Mouse (Mus musculus): ENCODE measurements around the gene Ptbp1.

DNA sequence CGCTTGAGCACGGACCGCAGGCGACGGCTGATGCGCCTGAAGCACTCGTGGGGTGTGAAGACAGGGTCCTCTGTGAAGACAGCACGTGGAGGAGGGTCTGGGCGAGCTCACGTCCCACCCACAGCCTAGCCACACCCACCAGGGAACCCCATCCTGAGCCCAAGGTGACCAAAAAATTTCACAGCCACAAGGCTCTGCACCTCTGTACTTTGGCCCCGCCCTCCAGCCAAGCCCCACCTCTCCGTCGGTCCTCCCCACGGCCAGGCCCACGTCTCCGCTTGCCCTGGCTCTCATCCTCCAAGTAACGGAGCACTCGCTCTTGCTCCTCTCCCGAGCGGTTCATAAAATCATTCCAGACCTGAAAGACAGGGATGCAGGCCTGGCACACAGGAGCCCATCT lies 58.2 kb downstream of the Ptbp1 start:
- TF ChIP-seq EP300 (IDR thresholded peaks at IDR 0.05; ENCODE audit: insufficient read depth, low read depth, low read length): no peak
- TF ChIP-seq POLR2A (IDR thresholded peaks at IDR 0.05; ENCODE audit: insufficient read depth, low read length): no peak
